Mouse (Mus musculus) heart, embryonic 14.5 days (tissue): ENCODE results near the gene Tmod2. TPM values are rescaled to one million over a fixed set of nuclear protein-coding genes. Genes with fewer than 3 reads are reported as not detected.
"Not testable (repeated sequence)": the region's sequence is repeated elsewhere in the genome, so short reads cannot be mapped to it uniquely, and the experiment has no call there.

Experiments
- ATAC-seq: fragments of 200-750 bp; cut with Nextera tagmentation; 2 replicates; pipeline ENCODE4 v1.8.0; 2017; ENCODE audit warnings: low read depth, moderate TSS enrichment; ENCODE audit not compliant: insufficient number of reproducible peaks, insufficient read depth, low FRiP score
- H3K27ac ChIP-seq, 2 experiments: fragments of 200-500 bp in 1 of 2; fragments of 300-500 bp in 1 of 2; sonication (generic) in 1 of 2; replicated peaks in 1 of 2; 2 replicates each; pipeline ENCODE4 v1.5.1; 2012 to 2014; ENCODE audit warnings: low read depth in 2 of 2, low read length in 2 of 2, control low read depth in 1 of 2, mild to moderate bottlenecking in 1 of 2, mixed read lengths in 1 of 2; ENCODE audit not compliant: control insufficient read depth in 1 of 2, insufficient read depth in 1 of 2
- H3K27me3 ChIP-seq: fragments of 300-500 bp; sonication (generic); 2 replicates; pipeline ENCODE4 v1.6.1; 2014; ENCODE audit warnings: mild to moderate bottlenecking, low read length, control low read depth; ENCODE audit not compliant: control insufficient read depth, insufficient read depth
- H3K36me3 ChIP-seq: fragments of 300-500 bp; sonication (generic); 2 replicates; pipeline ENCODE4 v1.6.1; 2014; ENCODE audit warnings: mild to moderate bottlenecking, control low read depth, low read length, mixed read lengths; ENCODE audit not compliant: control insufficient read depth, insufficient read depth
- H3K4me1 ChIP-seq, 2 experiments: fragments of 200-500 bp in 1 of 2; fragments of 300-500 bp in 1 of 2; sonication (generic) in 1 of 2; 2 replicates each; pipeline ENCODE4 v1.6.1; 2012 to 2014; ENCODE audit warnings: low read length in 2 of 2, control low read depth in 1 of 2, mixed read lengths in 1 of 2; ENCODE audit not compliant: control insufficient read depth in 2 of 2, insufficient read depth in 2 of 2
- H3K4me2 ChIP-seq: fragments of 300-500 bp; sonication (generic); 2 replicates; pipeline ENCODE4 v1.6.1; 2014; ENCODE audit warnings: mild to moderate bottlenecking, low read length
- H3K4me3 ChIP-seq, 2 experiments: fragments of 200-500 bp in 1 of 2; fragments of 300-500 bp in 1 of 2; sonication (generic) in 1 of 2; 2 replicates each; pipeline ENCODE4 v1.5.1; 2012 to 2014; ENCODE audit warnings: low read length in 2 of 2, mild to moderate bottlenecking in 2 of 2, control low read depth in 1 of 2, low read depth in 1 of 2, moderate library complexity in 1 of 2; ENCODE audit not compliant: control insufficient read depth in 1 of 2, insufficient read depth in 1 of 2
- H3K9ac ChIP-seq: fragments of 300-500 bp; sonication (generic); 2 replicates; pipeline ENCODE4 v1.6.1; 2014; ENCODE audit warnings: mild to moderate bottlenecking, low read length
- H3K9me3 ChIP-seq: fragments of 300-500 bp; sonication (generic); 2 replicates; pipeline ENCODE4 v1.6.1; 2016; ENCODE audit warnings: low read length, control low read depth; ENCODE audit not compliant: control insufficient read depth
- WGBS: fragments of 180-500 bp; shearing (Covaris S2); extraction: QIAGEN DNeasy Blood & Tissue Kit; methylation state at CpG from one replicate; pipeline ENCODE4 v1.1.7; 2014; 5-methylcytosine and 5-hydroxymethylcytosine counted together
- polyA plus RNA-seq: library from polyadenylated mRNA; unstranded; fragments of >200 nt; fragmentation: Nextera tagmentation; extraction: Ambion mirVana; gene quantifications from 2 replicates; pipeline ENCODE4 v1.2.1, GENCODE M21; 2014

Gene Tmod2
- polyA plus RNA-seq, 1 experiment from 2014 or later: 4.1 TPM

DNA sequence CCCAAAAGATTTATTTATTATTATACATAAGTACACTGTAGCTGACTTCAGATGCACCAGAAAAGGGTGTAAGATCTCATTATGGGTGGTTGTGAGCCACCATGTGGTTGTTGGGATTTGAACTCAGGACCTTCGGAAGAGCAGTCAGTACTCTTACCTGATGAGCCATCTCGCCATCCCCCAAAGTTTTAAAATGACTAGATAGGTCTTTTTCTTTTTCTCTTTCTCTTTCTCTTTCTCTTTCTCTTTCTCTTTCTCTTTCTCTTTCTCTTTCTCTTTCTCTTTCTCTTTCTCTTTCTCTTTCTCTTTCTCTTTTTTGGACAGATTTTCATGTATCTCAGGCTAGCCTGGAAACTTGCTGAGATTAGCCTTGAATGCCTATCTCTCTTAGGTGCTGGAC lies 8.6 kb upstream of the Tmod2 start:
- not testable (repeated sequence) for H3K4me3 ChIP-seq, H3K9me3 ChIP-seq, H3K27ac ChIP-seq, H3K4me2 ChIP-seq, ATAC-seq, H3K9ac ChIP-seq, H3K4me1 ChIP-seq, H3K36me3 ChIP-seq, H3K27me3 ChIP-seq
- WGBS: 87% methylated on average over 2 of the region's 2 CpGs

DNA sequence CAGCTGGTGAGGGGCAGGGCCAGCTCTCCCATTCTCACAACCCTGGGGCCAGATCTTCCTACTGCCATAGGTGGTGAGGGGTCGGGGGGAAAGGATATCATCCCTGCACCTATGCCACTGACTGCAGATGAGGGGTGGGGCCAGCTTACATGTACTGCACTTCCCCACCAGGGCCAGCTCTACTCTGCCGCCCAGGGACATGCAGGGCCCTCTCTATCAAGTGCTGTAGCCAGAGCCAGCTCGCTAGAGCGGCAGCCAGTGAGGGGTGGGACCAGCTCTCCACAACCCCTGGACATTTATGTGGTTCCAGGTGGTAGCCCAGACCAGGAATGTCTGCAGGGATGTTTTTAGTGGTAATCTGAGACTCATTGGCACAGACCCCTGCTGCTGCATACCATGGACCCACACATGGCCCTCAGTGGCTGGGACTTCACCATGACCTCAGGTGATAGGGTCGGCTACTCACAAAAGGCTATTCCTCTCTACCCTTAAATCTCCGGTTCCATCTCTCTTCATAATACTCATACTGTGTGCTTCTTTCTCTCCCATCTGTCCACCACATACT lies 7.8 kb upstream of the Tmod2 start:
- Histone ChIP-seq H3K27me3 (no peaks in the 10 kb centered on the region), H3K4me3 (no peak overlapping the region), H3K9me3 (no peaks in the 10 kb centered on the region), H3K4me1 (no peaks in the 10 kb centered on the region), H3K36me3 (no peaks in the 10 kb centered on the region), H3K4me2 (no peak overlapping the region), H3K27ac (no peak overlapping the region), H3K9ac (no peak overlapping the region)
- 75% methylated on average over 6 of the region's 6 CpGs for WGBS
- no peak for ATAC-seq

DNA sequence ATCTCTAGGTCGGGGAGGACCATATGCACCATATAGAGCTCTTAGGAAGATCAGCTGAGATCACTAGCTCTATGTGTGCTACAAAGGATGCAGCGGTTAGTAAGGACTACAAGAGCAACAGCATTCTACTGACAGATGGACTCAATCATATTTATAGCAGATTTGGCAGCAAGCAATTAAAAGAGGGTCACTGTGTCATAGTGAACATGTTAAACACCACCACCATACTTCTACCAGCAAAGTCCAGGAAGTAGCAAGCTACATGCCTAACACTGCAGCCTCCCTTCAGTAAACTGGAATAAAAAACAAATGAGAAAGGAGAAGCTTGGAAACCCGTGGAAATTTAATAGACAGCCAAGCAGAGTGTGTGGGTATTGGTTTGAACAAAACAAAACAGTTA lies 5.4 kb upstream of the Tmod2 start:
- Histone ChIP-seq H3K9ac (no peak overlapping the region), H3K4me2 (no peak overlapping the region), H3K4me3 (no peak overlapping the region), H3K27ac (no peak overlapping the region), H3K27me3 (no peaks in the 10 kb centered on the region), H3K9me3 (no peaks in the 10 kb centered on the region), H3K36me3 (no peaks in the 10 kb centered on the region), H3K4me1 (no peaks in the 10 kb centered on the region)
- no peak for ATAC-seq
- 72% methylated on average over 3 of the region's 3 CpGs for WGBS

DNA sequence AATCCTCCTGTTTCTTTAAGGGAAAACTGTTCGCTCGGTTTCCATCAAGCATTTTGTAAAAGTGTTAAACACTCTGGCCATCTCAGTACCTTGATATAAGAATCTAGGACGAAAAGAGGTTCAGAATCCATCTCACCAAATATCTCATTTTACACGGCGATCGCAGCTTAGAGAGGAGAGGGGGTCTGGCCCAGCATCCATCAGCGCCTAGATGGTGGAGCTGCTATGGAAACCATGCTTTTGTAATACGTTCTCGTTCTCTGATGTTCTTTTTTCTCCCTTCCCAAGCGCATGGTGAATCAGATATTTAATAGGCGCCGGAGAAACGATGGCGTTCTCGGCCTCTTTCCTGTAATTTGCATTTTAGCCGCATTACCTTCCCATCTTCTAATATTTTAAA lies 1.2 kb downstream of the Tmod2 start:
- peak overlapping the region in 1 of 2 experiments; percentile 78; a peak in 3 of 4 replicates for H3K4me3 ChIP-seq
- ATAC-seq: no peak
- peak overlapping the region; percentile 98 for H3K4me2 ChIP-seq
- H3K27ac ChIP-seq: no peak overlapping the region
- H3K36me3 ChIP-seq: no peaks in the 10 kb centered on the region
- H3K27me3 ChIP-seq: no peaks in the 10 kb centered on the region; the same call in 1 of the 2 replicates
- WGBS: 25% methylated on average over 16 of the region's 16 CpGs
- H3K9ac ChIP-seq: peak overlapping the region; percentile 71; the same call in 1 of the 2 replicates
- H3K4me1 ChIP-seq: 0 out of 4 replicates have a peak, but pooled peaks cover 0 to 3% of the 10 kb centered on the region in 2 experiments
- no peaks in the 10 kb centered on the region for H3K9me3 ChIP-seq

DNA sequence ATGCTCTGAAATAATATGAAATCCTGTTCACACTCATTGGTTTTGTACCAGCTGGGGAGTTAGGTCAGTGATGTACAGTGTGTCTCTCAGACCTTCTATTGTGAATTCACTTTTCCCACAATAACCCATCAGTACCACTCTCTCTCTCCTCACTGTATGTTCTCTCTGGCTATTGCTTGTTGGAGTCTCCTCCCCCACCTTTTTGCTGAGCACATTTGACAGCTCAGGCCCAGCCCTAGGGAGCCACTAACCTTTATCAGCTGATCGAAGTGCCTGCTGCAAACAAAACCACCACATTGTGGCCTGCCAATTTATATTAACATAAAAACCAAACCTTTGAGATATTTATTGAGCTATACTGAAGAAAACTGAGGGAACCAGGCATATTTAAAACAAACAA lies 1.6 kb downstream of the Tmod2 start:
- Histone ChIP-seq H3K9ac (no peak overlapping the region), H3K4me2 (no peak overlapping the region), H3K4me3 (no peak overlapping the region), H3K36me3 (no peaks in the 10 kb centered on the region), H3K27ac (no peak overlapping the region), H3K4me1 (0 out of 4 replicates have a peak, but pooled peaks cover 0 to 3% of the 10 kb centered on the region in 2 experiments), H3K27me3 (no peaks in the 10 kb centered on the region; the same call in 1 of the 2 replicates), H3K9me3 (no peaks in the 10 kb centered on the region)
- ATAC-seq: no peak
- WGBS: 45% methylated on average over 1 of the region's 1 CpGs

DNA sequence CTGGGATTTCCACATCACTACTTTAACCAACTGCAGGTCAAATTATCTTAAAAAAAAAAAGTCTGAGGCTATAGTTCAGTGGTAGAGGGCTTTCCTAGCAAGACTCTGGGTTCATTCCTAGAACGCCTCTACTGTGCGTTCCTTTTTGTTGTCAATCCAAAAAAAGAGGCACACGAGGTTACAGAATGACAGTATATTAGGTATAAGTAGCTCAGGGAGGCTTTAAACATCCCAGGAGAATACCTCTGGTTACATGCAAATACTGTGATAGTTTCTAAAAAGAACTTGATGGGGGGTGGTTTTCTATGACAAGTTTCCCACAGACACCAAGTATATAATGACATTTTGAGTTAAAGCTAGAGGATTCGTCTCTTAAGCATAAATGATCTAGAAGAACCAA lies 3.6 kb downstream of the Tmod2 start:
- H3K27me3 ChIP-seq: no peaks in the 10 kb centered on the region; the same call in 1 of the 2 replicates
- no peak for ATAC-seq
- no peak overlapping the region for H3K4me3 ChIP-seq
- 0 out of 4 replicates have a peak, but pooled peaks cover 0 to 3% of the 10 kb centered on the region in 2 experiments for H3K4me1 ChIP-seq
- H3K9ac ChIP-seq: no peak overlapping the region
- H3K36me3 ChIP-seq: no peaks in the 10 kb centered on the region
- H3K27ac ChIP-seq: no peak overlapping the region
- H3K9me3 ChIP-seq: no peaks in the 10 kb centered on the region
- no peak overlapping the region for H3K4me2 ChIP-seq
- 85% methylated on average over 4 of the region's 4 CpGs for WGBS

DNA sequence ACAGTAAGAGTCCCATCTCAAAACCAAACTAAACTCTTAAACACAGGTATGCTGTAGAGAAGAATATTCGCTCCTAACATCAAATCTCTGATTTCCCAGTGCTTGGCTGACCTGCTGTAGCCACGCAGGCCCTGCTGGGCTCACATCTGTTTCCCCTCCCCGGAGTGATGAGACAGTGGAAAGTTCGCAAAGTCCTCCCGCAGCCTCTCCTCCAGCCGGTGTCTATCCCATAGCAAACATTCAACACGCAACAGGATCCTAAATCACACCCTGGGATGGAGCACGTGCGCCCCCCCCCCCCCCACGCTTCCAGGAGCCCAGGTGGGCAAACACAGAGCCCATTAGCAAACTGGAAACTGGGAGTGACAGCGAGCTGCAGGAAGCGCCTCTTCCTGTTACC lies 9.6 kb downstream of the Tmod2 start:
- Histone ChIP-seq H3K9ac (no peak overlapping the region), H3K9me3 (no peaks in the 10 kb centered on the region), H3K27ac (peak overlapping the region in 1 of 2 experiments; percentile 44; a peak in 1 of 4 replicates), H3K4me1 (peaks cover 9 to 13% of the 10 kb centered on the region in 2 experiments), H3K36me3 (no peaks in the 10 kb centered on the region), H3K4me2 (0 out of 2 replicates have a peak overlapping the region, but pooled peaks have one; percentile 25), H3K4me3 (no peak overlapping the region), H3K27me3 (no peaks in the 10 kb centered on the region)
- ATAC-seq: no peak
- 41% methylated on average over 12 of the region's 12 CpGs for WGBS
